Mouse (Mus musculus) E14TG2a.4 (cell line): Measurements from ENCODE around the gene Glycam1.

Experiments used
- H3K27me3 ChIP-seq: 2 replicates; pipeline ENCODE4 v1.6.1; 2014; ENCODE audit warnings: low read length, control low read depth; ENCODE audit not compliant: insufficient read depth
- H3K36me3 ChIP-seq: 2 replicates; pipeline ENCODE4 v1.6.1; 2014; ENCODE audit warnings: low read length, control low read depth; ENCODE audit not compliant: insufficient read depth
- H3K4me1 ChIP-seq: replicated peaks from 2 replicates; pipeline ENCODE4 v1.6.1; 2014; ENCODE audit warnings: low read depth, low read length, control low read depth
- H3K4me3 ChIP-seq: replicated peaks from 2 replicates; pipeline ENCODE4 v1.5.1; 2014; ENCODE audit warnings: mild to moderate bottlenecking, low read length
- H3K9me3 ChIP-seq: 2 replicates; pipeline ENCODE4 v1.6.1; 2014; ENCODE audit warnings: low read length, control low read depth
- CTCF ChIP-seq: conservative IDR thresholded peaks from 2 replicates; pipeline ENCODE4 v1.5.1; 2014; ENCODE audit warnings: low read length
- NANOG ChIP-seq: IDR thresholded peaks from 2 replicates; pipeline ENCODE4 v1.6.1; 2014; ENCODE audit warnings: borderline replicate concordance, low read length, mixed read lengths
- POU5F1 ChIP-seq: IDR thresholded peaks from 2 replicates; pipeline ENCODE4 v1.6.1; 2014; ENCODE audit warnings: low read length, borderline replicate concordance

The Glycam1 gene

DNA sequence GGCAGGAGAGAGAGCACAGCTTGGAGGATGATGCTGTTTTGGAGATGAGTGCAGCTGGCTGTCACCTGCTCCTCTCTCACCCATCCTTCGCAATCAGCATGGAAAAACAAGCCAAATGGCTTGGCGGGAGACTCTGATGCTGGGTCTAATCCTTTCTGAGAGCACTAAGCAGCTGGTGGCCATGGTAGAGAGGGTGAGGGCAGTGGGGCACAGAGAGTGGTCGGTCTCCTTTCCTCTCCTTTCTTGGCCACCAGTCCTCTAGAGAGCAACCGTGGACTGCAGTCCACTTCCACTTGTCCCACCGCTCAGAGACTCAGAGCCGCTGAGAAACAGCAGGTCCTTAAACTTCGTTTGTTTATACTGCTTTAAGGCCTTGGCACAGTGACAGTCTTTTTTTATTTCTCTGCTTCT is 51.3 kb downstream of the Glycam1 start:
- no peak for TF ChIP-seq POU5F1
- TF ChIP-seq CTCF: no peak
- TF ChIP-seq NANOG: no peak

More for the DNA sequence above, 51.3 kb downstream of the Glycam1 start:
- H3K4me3 ChIP-seq: peak overlapping the region; percentile 63
- peaks cover 24% of the 10 kb centered on the region for H3K27me3 ChIP-seq
- peaks cover 54% of the 10 kb centered on the region for H3K4me1 ChIP-seq
- no peaks in the 10 kb centered on the region for H3K9me3 ChIP-seq
- H3K36me3 ChIP-seq: no peaks in the 10 kb centered on the region
